Mouse (Mus musculus) neural tube, embryonic 13.5 days (tissue): Measurements from ENCODE around the gene Fam135a. TPM values are rescaled to one million over a fixed set of nuclear protein-coding genes. Genes with fewer than 3 reads are reported as not detected.

Source experiments
- ATAC-seq: fragments of 200-750 bp; cut with Nextera tagmentation; 2 replicates; pipeline ENCODE4 v1.8.0; 2017; ENCODE audit warnings: low read depth, mild to moderate bottlenecking, moderate TSS enrichment, moderate library complexity
- H3K27ac ChIP-seq: fragments of 300-500 bp; sonication (generic); replicated peaks from 2 replicates; pipeline ENCODE4 v1.5.1; 2015; ENCODE audit warnings: moderate library complexity, mild to moderate bottlenecking, inconsistent platforms
- H3K27me3 ChIP-seq: fragments of 300-500 bp; sonication (generic); 2 replicates; pipeline ENCODE4 v1.6.1; 2015; ENCODE audit warnings: mild to moderate bottlenecking, inconsistent platforms
- H3K36me3 ChIP-seq: fragments of 300-500 bp; sonication (generic); 2 replicates; pipeline ENCODE4 v1.6.1; 2015; ENCODE audit warnings: mild to moderate bottlenecking, inconsistent platforms
- H3K4me1 ChIP-seq: fragments of 300-500 bp; sonication (generic); replicated peaks from 2 replicates; pipeline ENCODE4 v1.6.1; 2015; ENCODE audit warnings: inconsistent platforms
- H3K4me2 ChIP-seq: fragments of 300-500 bp; sonication (generic); 2 replicates; pipeline ENCODE4 v1.6.1; 2015; ENCODE audit warnings: inconsistent platforms, mild to moderate bottlenecking, moderate library complexity
- H3K4me3 ChIP-seq: fragments of 300-500 bp; sonication (generic); 2 replicates; pipeline ENCODE4 v1.5.1; 2015; ENCODE audit warnings: mild to moderate bottlenecking, inconsistent platforms
- H3K9ac ChIP-seq: fragments of 300-500 bp; sonication (generic); 2 replicates; pipeline ENCODE4 v1.6.1; 2015; ENCODE audit warnings: moderate library complexity, mild to moderate bottlenecking, inconsistent platforms
- H3K9me3 ChIP-seq: fragments of 300-500 bp; sonication (generic); 2 replicates; pipeline ENCODE4 v1.6.1; 2016; ENCODE audit warnings: inconsistent platforms
- WGBS: fragments of 180-500 bp; shearing (Covaris S2); methylation state at CpG from one replicate; pipeline ENCODE4 v1.1.7; 2015; 5-methylcytosine and 5-hydroxymethylcytosine counted together
- polyA plus RNA-seq: library from polyadenylated mRNA; unstranded; fragments of >200 nt; fragmentation: Nextera tagmentation; extraction: Ambion mirVana; gene quantifications from 2 replicates; pipeline ENCODE4 v1.2.1, GENCODE M21; 2015

Fam135a gene
- polyA plus RNA-seq, 1 experiment from 2014 or later: 39.5 TPM

DNA sequence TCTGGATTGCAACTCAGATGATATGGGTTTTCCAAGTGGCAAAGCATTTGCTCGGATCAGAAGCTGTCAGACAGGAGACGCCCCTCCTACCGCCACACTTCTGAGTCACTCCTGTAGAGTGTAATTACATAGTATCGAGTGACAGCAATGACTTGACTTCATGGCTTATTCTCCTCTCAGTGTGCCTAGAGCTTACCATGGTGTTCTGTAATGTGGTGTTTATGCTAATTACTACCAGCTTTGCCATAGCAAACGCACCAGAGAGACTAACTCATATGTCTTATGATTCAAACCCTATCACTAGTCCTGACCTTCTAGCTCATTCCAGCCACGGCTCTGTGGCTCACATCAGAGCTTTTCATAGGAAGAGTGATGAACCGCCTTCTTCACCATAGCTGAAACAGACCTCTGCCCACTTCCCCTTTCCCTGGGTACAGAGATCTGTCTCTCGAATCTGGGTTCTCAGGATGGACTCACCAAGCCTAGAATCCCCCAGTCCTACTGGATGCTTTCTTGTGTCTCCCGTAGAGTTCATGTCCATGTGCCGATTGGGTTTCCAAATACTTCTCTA is 2.5 kb upstream of the Fam135a start:
- Histone ChIP-seq H3K4me1 (peaks cover 16% of the 10 kb centered on the region), H3K27me3 (no peaks in the 10 kb centered on the region), H3K27ac (no peak overlapping the region), H3K4me3 (no peak overlapping the region), H3K36me3 (no peaks in the 10 kb centered on the region), H3K9me3 (no peaks in the 10 kb centered on the region), H3K4me2 (no peak overlapping the region), H3K9ac (no peak overlapping the region)
- 75% methylated on average over 10 of the region's 10 CpGs for WGBS
- ATAC-seq: no peak

GRCm38 (mm10) chr1:24100870-24101358 is 773 bp upstream of the Fam135a start:
- WGBS: 45% methylated on average over 6 of the region's 6 CpGs
- H3K4me3 ChIP-seq: peak overlapping the region; percentile 92
- no peaks in the 10 kb centered on the region for H3K36me3 ChIP-seq
- H3K9ac ChIP-seq: peak overlapping the region; percentile 96
- peak overlapping the region; percentile 68 for H3K4me2 ChIP-seq
- no peaks in the 10 kb centered on the region for H3K27me3 ChIP-seq
- H3K4me1 ChIP-seq: peaks cover 22% of the 10 kb centered on the region
- peak overlapping the region; percentile 91 for H3K27ac ChIP-seq
- ATAC-seq: peak; percentile 38
- no peaks in the 10 kb centered on the region for H3K9me3 ChIP-seq

- Histone ChIP-seq H3K9me3 (no peaks in the 10 kb centered on the region), H3K27ac (peak overlapping the region; percentile 91), H3K4me3 (peak overlapping the region; percentile 92), H3K4me1 (peaks cover 22% of the 10 kb centered on the region), H3K36me3 (no peaks in the 10 kb centered on the region), H3K4me2 (peak overlapping the region; percentile 68), H3K9ac (peak overlapping the region; percentile 96), H3K27me3 (no peaks in the 10 kb centered on the region)
- under 1% methylated on average over 43 of the region's 44 CpGs for WGBS
- ATAC-seq: peak; percentile 43; the same call in 1 of the 2 replicates
These were observed 608 bp downstream of the Fam135a start for GRCm38 (mm10) chr1:24099541-24099925.

DNA sequence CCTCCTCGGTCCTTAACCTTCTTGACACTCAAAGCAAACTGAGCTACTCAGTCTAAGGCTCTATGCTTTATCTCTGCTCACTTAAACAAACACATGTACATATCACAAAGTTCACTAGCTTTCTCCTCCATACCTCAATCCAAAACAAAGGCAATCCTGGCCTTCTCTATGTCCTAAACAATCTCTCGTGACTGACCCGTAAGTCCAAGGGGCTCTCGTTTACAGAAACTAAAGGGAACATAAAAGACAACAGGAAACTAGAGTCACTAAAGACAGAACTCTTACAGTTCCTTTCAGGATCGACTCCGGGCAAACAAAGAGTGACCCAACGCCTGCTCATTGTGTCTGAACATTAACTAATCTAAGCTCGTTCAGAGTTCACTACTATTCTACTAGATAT is 2.6 kb downstream of the Fam135a start:
- Histone ChIP-seq H3K9me3 (no peaks in the 10 kb centered on the region), H3K4me3 (peak overlapping the region; percentile 15; the same call in 1 of the 2 replicates), H3K27ac (no peak overlapping the region), H3K27me3 (no peaks in the 10 kb centered on the region), H3K4me1 (peaks cover 22% of the 10 kb centered on the region), H3K36me3 (no peaks in the 10 kb centered on the region), H3K9ac (peak overlapping the region; percentile 54; the same call in 1 of the 2 replicates), H3K4me2 (peak overlapping the region; percentile 34)
- ATAC-seq: no peak
- WGBS: 27% methylated on average over 8 of the region's 8 CpGs

- no peak overlapping the region for H3K9ac ChIP-seq
- WGBS: 94% methylated on average over 7 of the region's 7 CpGs
- H3K4me3 ChIP-seq: no peak overlapping the region
- no peaks in the 10 kb centered on the region for H3K27me3 ChIP-seq
- H3K27ac ChIP-seq: no peak overlapping the region
- H3K36me3 ChIP-seq: no peaks in the 10 kb centered on the region
- no peaks in the 10 kb centered on the region for H3K9me3 ChIP-seq
- H3K4me2 ChIP-seq: no peak overlapping the region
- H3K4me1 ChIP-seq: peaks cover 8% of the 10 kb centered on the region
- ATAC-seq: no peak
These were observed 7.7 kb downstream of the Fam135a start for GRCm38 (mm10) chr1:24092414-24092813.

- Histone ChIP-seq H3K4me2 (no peak overlapping the region), H3K9me3 (no peaks in the 10 kb centered on the region), H3K4me3 (no peak overlapping the region), H3K27me3 (no peaks in the 10 kb centered on the region), H3K4me1 (no peaks in the 10 kb centered on the region), H3K9ac (no peak overlapping the region), H3K36me3 (no peaks in the 10 kb centered on the region), H3K27ac (no peak overlapping the region)
- WGBS: 94% methylated on average over 2 of the region's 2 CpGs
- no peak for ATAC-seq
These were observed 9.5 kb downstream of the Fam135a start for GRCm38 (mm10) chr1:24090603-24091002.

GRCm38 (mm10) chr1:24090094-24090493 is 10.0 kb downstream of the Fam135a start:
- H3K9me3 ChIP-seq: no peaks in the 10 kb centered on the region
- no peaks in the 10 kb centered on the region for H3K27me3 ChIP-seq
- H3K36me3 ChIP-seq: no peaks in the 10 kb centered on the region
- WGBS: 80% methylated on average over 5 of the region's 5 CpGs
- no peak overlapping the region for H3K4me2 ChIP-seq
- ATAC-seq: no peak
- H3K4me3 ChIP-seq: no peak overlapping the region
- H3K9ac ChIP-seq: no peak overlapping the region
- no peaks in the 10 kb centered on the region for H3K4me1 ChIP-seq
- no peak overlapping the region for H3K27ac ChIP-seq

- 87% methylated on average over 3 of the region's 3 CpGs for WGBS
- Histone ChIP-seq H3K4me3 (no peak overlapping the region), H3K9me3 (no peaks in the 10 kb centered on the region), H3K27me3 (no peaks in the 10 kb centered on the region), H3K4me1 (no peaks in the 10 kb centered on the region), H3K36me3 (no peaks in the 10 kb centered on the region), H3K4me2 (no peak overlapping the region), H3K27ac (no peak overlapping the region), H3K9ac (no peak overlapping the region)
- ATAC-seq: no peak
These were observed 14.0 kb downstream of the Fam135a start for GRCm38 (mm10) chr1:24086176-24086575.

DNA sequence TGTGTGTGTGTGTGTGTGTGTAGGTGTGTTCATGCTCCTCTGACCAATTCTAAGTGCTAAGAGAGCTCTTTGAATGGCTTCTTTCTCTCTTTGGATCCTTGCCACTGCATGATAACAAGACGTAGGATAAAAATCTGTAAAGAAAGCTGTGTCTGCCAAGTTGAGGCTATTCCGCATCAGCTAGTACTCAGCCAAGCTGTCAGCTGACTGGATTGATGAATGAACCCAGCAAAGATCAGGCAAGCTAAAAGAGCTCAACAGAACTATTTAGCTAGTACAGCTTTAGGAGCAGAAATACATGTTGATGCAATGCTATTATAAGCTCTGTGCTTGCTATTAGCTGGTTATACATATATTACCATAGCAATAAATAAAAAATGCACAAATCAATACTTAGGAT is 25.7 kb downstream of the Fam135a start:
- H3K36me3 ChIP-seq: peaks cover 11% of the 10 kb centered on the region
- 50% methylated on average over 2 of the region's 2 CpGs for WGBS
- ATAC-seq: no peak
- H3K4me3 ChIP-seq: no peak overlapping the region
- no peak overlapping the region for H3K4me2 ChIP-seq
- no peak overlapping the region for H3K27ac ChIP-seq
- 0 out of 2 replicates have a peak, but pooled peaks cover 2% of the 10 kb centered on the region for H3K4me1 ChIP-seq
- H3K9ac ChIP-seq: no peak overlapping the region
- no peaks in the 10 kb centered on the region for H3K27me3 ChIP-seq
- H3K9me3 ChIP-seq: no peaks in the 10 kb centered on the region

DNA sequence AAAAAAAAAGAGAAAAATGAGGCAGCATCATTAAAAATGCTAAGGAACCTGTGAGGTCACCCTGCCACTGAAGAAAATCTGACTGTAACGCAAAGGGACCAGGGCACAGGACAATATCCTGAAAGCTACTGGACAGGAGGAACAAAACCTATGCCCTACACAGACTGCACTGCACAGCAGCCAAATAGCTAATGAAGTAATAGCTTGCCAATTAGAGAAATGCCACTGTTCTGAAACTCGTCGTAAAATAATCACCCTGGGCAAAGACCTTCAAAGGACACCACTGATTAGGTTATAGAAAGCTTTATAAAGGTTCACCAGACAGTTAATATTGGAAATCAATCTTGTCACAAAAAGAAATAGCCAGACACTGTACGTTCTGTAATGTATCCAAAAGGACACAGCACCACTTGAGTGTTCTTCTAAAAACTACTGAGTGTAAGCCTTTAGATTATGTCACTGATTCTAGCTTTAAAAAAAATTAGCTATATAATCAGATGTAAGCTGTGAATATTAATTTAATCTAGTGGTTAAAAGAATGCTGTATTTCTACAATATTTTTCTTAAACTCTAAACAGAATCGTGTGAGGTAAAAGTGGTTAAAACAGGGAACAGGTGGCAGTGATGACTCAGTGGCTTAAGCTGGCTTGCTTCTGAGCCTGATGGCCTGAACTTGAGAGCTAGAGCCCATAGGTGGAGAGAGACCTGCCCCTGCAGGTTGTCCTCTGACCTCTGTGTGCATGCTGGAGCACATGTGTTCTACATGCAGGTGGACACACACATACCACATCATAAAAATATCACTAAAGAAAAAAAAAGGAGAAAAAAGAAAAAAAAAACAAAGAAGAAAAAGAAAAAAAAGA is 26.5 kb downstream of the Fam135a start:
- Histone ChIP-seq H3K36me3 (peaks cover 11% of the 10 kb centered on the region), H3K4me3 (no peak overlapping the region), H3K4me1 (0 out of 2 replicates have a peak, but pooled peaks cover 2% of the 10 kb centered on the region), H3K9me3 (no peaks in the 10 kb centered on the region), H3K27me3 (no peaks in the 10 kb centered on the region), H3K27ac (no peak overlapping the region), H3K4me2 (no peak overlapping the region), H3K9ac (no peak overlapping the region)
- 84% methylated on average over 5 of the region's 5 CpGs for WGBS
- ATAC-seq: no peak; the same call in 1 of the 2 replicates

GRCm38 (mm10) chr1:24068830-24069229 is 31.3 kb downstream of the Fam135a start:
- peaks cover 11% of the 10 kb centered on the region for H3K36me3 ChIP-seq
- no peaks in the 10 kb centered on the region for H3K9me3 ChIP-seq
- H3K4me2 ChIP-seq: no peak overlapping the region
- 91% methylated on average over 7 of the region's 7 CpGs for WGBS
- no peaks in the 10 kb centered on the region for H3K4me1 ChIP-seq
- ATAC-seq: no peak
- no peak overlapping the region for H3K4me3 ChIP-seq
- no peak overlapping the region for H3K27ac ChIP-seq
- H3K27me3 ChIP-seq: no peaks in the 10 kb centered on the region
- no peak overlapping the region for H3K9ac ChIP-seq

- Histone ChIP-seq H3K4me1 (no peaks in the 10 kb centered on the region), H3K36me3 (peaks cover 7% of the 10 kb centered on the region), H3K4me3 (no peak overlapping the region), H3K27ac (no peak overlapping the region), H3K9me3 (no peaks in the 10 kb centered on the region), H3K9ac (no peak overlapping the region), H3K4me2 (no peak overlapping the region), H3K27me3 (no peaks in the 10 kb centered on the region)
- no peak for ATAC-seq
- WGBS: 81% methylated on average over 4 of the region's 4 CpGs
These were observed 33.4 kb downstream of the Fam135a start for GRCm38 (mm10) chr1:24066706-24067105.
